Mouse (Mus musculus): Measurements from ENCODE around the gene Ndufs7. TPM values are rescaled to one million over a fixed set of nuclear protein-coding genes. Genes with fewer than 3 reads are reported as not detected.

Ndufs7 gene
- total RNA-seq, 1 experiment: 205 TPM

DNA sequence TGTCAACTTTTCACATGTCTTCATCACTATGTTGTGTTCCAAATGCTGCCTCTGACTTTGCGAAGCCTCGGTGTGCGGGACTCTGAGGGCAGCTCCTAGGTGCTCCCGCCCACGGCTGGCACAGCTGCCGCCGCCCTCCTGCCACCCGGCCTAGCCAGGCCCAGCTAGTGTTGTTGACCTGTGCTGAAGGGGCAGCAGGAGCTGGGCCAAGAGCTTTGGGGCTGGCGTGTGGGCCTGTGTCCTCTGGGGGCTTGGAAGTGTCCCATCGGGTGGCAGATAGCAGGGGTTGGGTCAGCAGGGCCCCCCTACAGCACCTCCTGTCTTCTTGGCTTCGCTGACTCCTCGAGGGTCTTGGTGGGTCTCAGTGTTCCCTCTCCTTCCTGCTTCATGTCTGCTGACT is 30.4 kb downstream of the Ndufs7 start:
- peaks cover 0 to 13% of the 10 kb centered on the region in 2 experiments; a peak in 1 of 4 replicates for H3K4me1 ChIP-seq (ENCODE audit: control insufficient read depth in 2 of 2, insufficient read depth in 2 of 2, low read length in 2 of 2, poor library complexity in 1 of 2)
- in situ Hi-C loops (cut with MboI; ENCODE audit: low sequenced_read_pairs in 2 of 2, unreplicated experiment in 2 of 2): no loop called here
- H3K36me3 ChIP-seq (ENCODE audit: control insufficient read depth, insufficient read depth, low read length, poor library complexity, severe bottlenecking): peaks cover 82% of the 10 kb centered on the region
- TF ChIP-seq ZNF384 (IDR thresholded peaks at IDR 0.05; ENCODE audit: low read depth, low read length) (no peak), MAFK (IDR thresholded peaks at IDR 0.05; ENCODE audit: insufficient read depth, low read depth, low read length) (no peak), CHD2 (IDR thresholded peaks at IDR 0.05; ENCODE audit: low read depth, low read length) (no peak), HCFC1 (IDR thresholded peaks at IDR 0.05; ENCODE audit: borderline replicate concordance, insufficient read depth, low read length) (no peak), ZC3H11A (IDR thresholded peaks at IDR 0.05; ENCODE audit: borderline replicate concordance, low read depth, low read length) (no peak)
- DNase-seq (ENCODE audit: low read depth, low spot score): no peak
- H3K27ac ChIP-seq (ENCODE audit: insufficient read depth, low read depth, low read length, poor library complexity, severe bottlenecking): no peak overlapping the region
- H3K4me3 ChIP-seq (ENCODE audit: insufficient read depth in 1 of 2, low read depth in 1 of 2, low read length in 2 of 2, poor library complexity in 1 of 2, severe bottlenecking in 1 of 2): no peak overlapping the region
- no peaks in the 10 kb centered on the region for H3K9me3 ChIP-seq (ENCODE audit: control insufficient read depth, insufficient read depth, low read depth, low read length)
- H3K9ac ChIP-seq (ENCODE audit: insufficient read depth, low read depth, low read length, poor library complexity, severe bottlenecking): no peak overlapping the region

DNA sequence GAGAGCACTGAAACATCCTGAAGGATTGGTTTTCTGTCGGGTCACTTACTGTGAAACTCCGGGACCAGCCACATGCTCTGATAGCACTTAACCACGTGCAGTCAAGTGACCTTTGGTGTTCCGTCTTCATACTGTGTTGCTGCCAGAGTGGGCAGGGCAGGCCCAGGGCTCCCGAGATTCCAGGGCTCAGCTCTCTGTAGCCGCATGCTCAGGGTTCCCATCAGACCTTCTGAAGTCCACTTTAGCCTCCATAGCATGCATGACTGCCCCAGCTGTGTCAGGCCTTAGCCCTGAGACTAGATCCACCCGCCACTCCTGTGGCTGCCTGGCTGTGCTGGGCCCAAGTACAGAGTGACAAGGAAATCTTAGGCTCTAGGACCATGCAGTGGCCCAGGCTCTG is 32.4 kb downstream of the Ndufs7 start:
- no peak overlapping the region for H3K4me3 ChIP-seq (ENCODE audit: insufficient read depth in 1 of 2, low read depth in 1 of 2, low read length in 2 of 2, poor library complexity in 1 of 2, severe bottlenecking in 1 of 2)
- TF ChIP-seq MAFK (IDR thresholded peaks at IDR 0.05; ENCODE audit: insufficient read depth, low read depth, low read length) (no peak), ZC3H11A (IDR thresholded peaks at IDR 0.05; ENCODE audit: borderline replicate concordance, low read depth, low read length) (no peak), CHD2 (IDR thresholded peaks at IDR 0.05; ENCODE audit: low read depth, low read length) (no peak), HCFC1 (IDR thresholded peaks at IDR 0.05; ENCODE audit: borderline replicate concordance, insufficient read depth, low read length) (no peak), ZNF384 (IDR thresholded peaks at IDR 0.05; ENCODE audit: low read depth, low read length) (no peak)
- no peak for DNase-seq (ENCODE audit: low read depth, low spot score)
- H3K27ac ChIP-seq (ENCODE audit: insufficient read depth, low read depth, low read length, poor library complexity, severe bottlenecking): no peak overlapping the region
- H3K9ac ChIP-seq (ENCODE audit: insufficient read depth, low read depth, low read length, poor library complexity, severe bottlenecking): no peak overlapping the region; the same call in 1 of the 2 replicates
- in situ Hi-C loops (cut with MboI; ENCODE audit: low sequenced_read_pairs in 2 of 2, unreplicated experiment in 2 of 2): no loop called here
- H3K4me1 ChIP-seq (ENCODE audit: control insufficient read depth in 2 of 2, insufficient read depth in 2 of 2, low read length in 2 of 2, poor library complexity in 1 of 2): peaks cover 0 to 19% of the 10 kb centered on the region in 2 experiments; a peak in 1 of 4 replicates
- peaks cover 85% of the 10 kb centered on the region for H3K36me3 ChIP-seq (ENCODE audit: control insufficient read depth, insufficient read depth, low read length, poor library complexity, severe bottlenecking)
- H3K9me3 ChIP-seq (ENCODE audit: control insufficient read depth, insufficient read depth, low read depth, low read length): no peaks in the 10 kb centered on the region

DNA sequence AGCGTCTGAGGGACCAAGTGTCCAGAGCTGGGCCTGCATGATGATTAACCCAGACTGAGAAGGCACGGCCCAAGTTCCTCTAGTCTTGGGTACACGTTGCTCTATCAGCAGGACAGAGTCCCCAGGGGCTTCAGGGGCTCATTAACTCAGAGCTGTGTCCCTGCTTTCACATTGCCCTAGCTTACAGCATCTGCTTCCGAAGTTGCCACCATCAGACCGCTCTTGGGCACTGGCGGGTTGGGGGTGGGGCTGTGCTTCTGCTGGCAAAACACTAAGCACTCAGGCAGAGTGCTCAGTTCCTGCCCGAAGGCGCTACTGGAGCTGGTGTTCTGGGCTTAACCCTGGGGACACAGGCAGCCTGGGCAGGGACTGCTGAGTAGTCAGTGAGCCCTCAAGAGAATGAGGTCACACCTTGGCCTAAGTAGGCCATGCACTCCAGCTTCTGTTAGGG is 33.0 kb downstream of the Ndufs7 start:
- in situ Hi-C loops (cut with MboI; ENCODE audit: low sequenced_read_pairs in 2 of 2, unreplicated experiment in 2 of 2): no loop called here
- Histone ChIP-seq H3K27ac (ENCODE audit: insufficient read depth, low read depth, low read length, poor library complexity, severe bottlenecking) (no peak overlapping the region), H3K4me3 (ENCODE audit: insufficient read depth in 1 of 2, low read depth in 1 of 2, low read length in 2 of 2, poor library complexity in 1 of 2, severe bottlenecking in 1 of 2) (no peak overlapping the region), H3K9ac (ENCODE audit: insufficient read depth, low read depth, low read length, poor library complexity, severe bottlenecking) (no peak overlapping the region), H3K9me3 (ENCODE audit: control insufficient read depth, insufficient read depth, low read depth, low read length) (no peaks in the 10 kb centered on the region), H3K4me1 (ENCODE audit: control insufficient read depth in 2 of 2, insufficient read depth in 2 of 2, low read length in 2 of 2, poor library complexity in 1 of 2) (peaks cover 0 to 19% of the 10 kb centered on the region in 2 experiments; a peak in 1 of 4 replicates), H3K36me3 (ENCODE audit: control insufficient read depth, insufficient read depth, low read length, poor library complexity, severe bottlenecking) (peaks cover 85% of the 10 kb centered on the region)
- DNase-seq (ENCODE audit: low read depth, low spot score): no peak
- TF ChIP-seq ZC3H11A (IDR thresholded peaks at IDR 0.05; ENCODE audit: borderline replicate concordance, low read depth, low read length) (no peak), MAFK (IDR thresholded peaks at IDR 0.05; ENCODE audit: insufficient read depth, low read depth, low read length) (no peak), ZNF384 (IDR thresholded peaks at IDR 0.05; ENCODE audit: low read depth, low read length) (no peak), CHD2 (IDR thresholded peaks at IDR 0.05; ENCODE audit: low read depth, low read length) (no peak), HCFC1 (IDR thresholded peaks at IDR 0.05; ENCODE audit: borderline replicate concordance, insufficient read depth, low read length) (no peak)

DNA sequence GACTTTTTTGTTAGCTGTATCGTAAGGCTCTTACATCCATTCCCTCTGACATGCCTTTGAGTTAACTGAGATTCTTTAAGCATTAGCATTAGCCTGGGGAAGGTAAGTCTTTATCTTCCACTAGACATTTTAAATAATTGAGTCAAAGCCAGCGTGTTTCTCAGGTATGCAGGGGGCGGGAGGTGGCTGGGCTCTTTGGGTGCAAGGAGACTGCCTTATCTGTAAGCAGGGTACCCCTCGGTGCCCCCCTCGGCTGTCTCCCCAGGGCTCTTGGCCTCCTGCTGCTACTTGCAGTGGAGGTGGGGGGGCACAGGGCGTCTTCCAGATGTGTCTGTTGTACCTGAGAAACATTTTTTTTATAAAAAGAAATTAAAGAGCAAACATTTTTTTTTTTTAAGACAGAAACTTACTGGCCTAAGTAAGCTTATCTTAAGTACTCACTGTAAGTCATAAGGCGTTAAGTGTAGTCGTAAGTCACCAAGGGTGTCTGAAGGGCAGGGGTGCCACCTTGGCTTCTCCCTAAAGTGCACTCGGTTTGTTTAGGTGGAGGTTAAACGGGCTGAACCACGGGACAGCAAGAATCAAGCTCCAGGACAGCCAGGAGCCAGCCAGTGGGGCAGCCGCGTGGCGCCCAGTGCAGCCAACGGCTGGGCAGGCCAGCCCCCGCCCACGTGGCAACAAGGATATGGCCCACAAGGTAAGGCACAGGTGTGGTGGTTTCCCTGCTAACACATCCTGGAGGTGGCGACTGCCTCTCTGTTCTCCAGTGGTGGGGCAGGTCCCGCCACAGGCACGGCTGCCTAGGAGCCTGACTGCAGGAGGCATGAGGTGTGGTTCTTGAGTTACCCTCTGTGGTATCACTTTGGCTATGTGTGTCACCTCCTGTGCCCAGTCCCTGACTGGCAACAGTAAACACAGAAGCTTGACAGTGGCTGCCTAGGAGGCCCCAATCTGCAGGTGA is 33.8 kb downstream of the Ndufs7 start:
- in situ Hi-C loops (cut with MboI; ENCODE audit: low sequenced_read_pairs in 2 of 2, unreplicated experiment in 2 of 2): no loop called here
- Histone ChIP-seq H3K9me3 (ENCODE audit: control insufficient read depth, insufficient read depth, low read depth, low read length) (no peaks in the 10 kb centered on the region), H3K4me3 (ENCODE audit: insufficient read depth in 1 of 2, low read depth in 1 of 2, low read length in 2 of 2, poor library complexity in 1 of 2, severe bottlenecking in 1 of 2) (no peak overlapping the region), H3K36me3 (ENCODE audit: control insufficient read depth, insufficient read depth, low read length, poor library complexity, severe bottlenecking) (peaks cover 85% of the 10 kb centered on the region), H3K27ac (ENCODE audit: insufficient read depth, low read depth, low read length, poor library complexity, severe bottlenecking) (no peak overlapping the region), H3K9ac (ENCODE audit: insufficient read depth, low read depth, low read length, poor library complexity, severe bottlenecking) (no peak overlapping the region), H3K4me1 (ENCODE audit: control insufficient read depth in 2 of 2, insufficient read depth in 2 of 2, low read length in 2 of 2, poor library complexity in 1 of 2) (peaks cover 0 to 19% of the 10 kb centered on the region in 2 experiments; a peak in 1 of 4 replicates)
- TF ChIP-seq ZC3H11A (IDR thresholded peaks at IDR 0.05; ENCODE audit: borderline replicate concordance, low read depth, low read length) (no peak), CHD2 (IDR thresholded peaks at IDR 0.05; ENCODE audit: low read depth, low read length) (no peak), MAFK (IDR thresholded peaks at IDR 0.05; ENCODE audit: insufficient read depth, low read depth, low read length) (no peak), ZNF384 (IDR thresholded peaks at IDR 0.05; ENCODE audit: low read depth, low read length) (no peak), HCFC1 (IDR thresholded peaks at IDR 0.05; ENCODE audit: borderline replicate concordance, insufficient read depth, low read length) (no peak)
- DNase-seq (ENCODE audit: low read depth, low spot score): no peak
